Mouse (Mus musculus) thymus, adult 2 months (tissue): ENCODE data around the gene Lmna. TPM values are rescaled to one million over a fixed set of nuclear protein-coding genes. Genes with fewer than 3 reads are reported as not detected.
A peak's percentile ranks its signal among the peaks of the same experiment; 100 is the strongest.

Source experiments
- DNase-seq: peaks from one replicate; pipeline ENCODE4 v3.0.0; 2021
- H3K27ac ChIP-seq: fragments of 200-500 bp; 2 replicates; pipeline ENCODE4 v1.5.1; 2012; ENCODE audit warnings: low read length, control low read depth; ENCODE audit not compliant: control insufficient read depth, insufficient read depth
- H3K27me3 ChIP-seq: fragments of 200-500 bp; 2 replicates; pipeline ENCODE4 v1.6.1; 2012; ENCODE audit warnings: mild to moderate bottlenecking, low read length, moderate library complexity, mixed read lengths; ENCODE audit not compliant: control insufficient read depth, insufficient read depth
- H3K36me3 ChIP-seq: fragments of 200-500 bp; 2 replicates; pipeline ENCODE4 v1.6.1; 2012; ENCODE audit warnings: mild to moderate bottlenecking, low read length, moderate library complexity; ENCODE audit not compliant: control insufficient read depth, insufficient read depth
- H3K4me1 ChIP-seq: fragments of 200-500 bp; replicated peaks from 2 replicates; pipeline ENCODE4 v1.6.1; 2012; ENCODE audit warnings: low read length; ENCODE audit not compliant: control insufficient read depth, insufficient read depth
- H3K4me3 ChIP-seq: fragments of 200-500 bp; 2 replicates; pipeline ENCODE4 v1.5.1; 2012; ENCODE audit warnings: mild to moderate bottlenecking, low read length, control low read depth, moderate library complexity; ENCODE audit not compliant: control insufficient read depth, insufficient read depth
- CTCF ChIP-seq: fragments of 200-500 bp; IDR thresholded peaks from 2 replicates; pipeline ENCODE4 v1.5.1; 2012; ENCODE audit warnings: mild to moderate bottlenecking, control low read depth, low read length, moderate library complexity, borderline replicate concordance; ENCODE audit not compliant: control insufficient read depth, poor library complexity, insufficient read depth; ENCODE audit errors: extremely low read depth
- POLR2A ChIP-seq: fragments of 200-500 bp; IDR thresholded peaks from 2 replicates; pipeline ENCODE4 v1.6.1; 2012; ENCODE audit warnings: mild to moderate bottlenecking, low read length, control low read depth, moderate library complexity; ENCODE audit not compliant: control insufficient read depth, poor library complexity, insufficient read depth; ENCODE audit errors: extremely low read depth
- WGBS: fragments of 180-500 bp; shearing (Covaris S2); methylation state at CpG from one replicate; pipeline ENCODE4 v1.1.7; 2018; 5-methylcytosine and 5-hydroxymethylcytosine counted together
- polyA plus RNA-seq: library from polyadenylated mRNA; depleted of rRNA; stranded (reverse); fragments of >200 nt; gene quantifications from 2 replicates; pipeline ENCODE4 v1.2.3, GENCODE M21; 2012; rRNA removed

Gene Lmna
- polyA plus RNA-seq = 59.3 and 61.1 TPM in 2 replicates

GRCm38 (mm10) chr3:88509692-88510420, at the start of gene Lmna:
Gene Lmna (minus strand): TSS chr3:88509956.
- H3K4me1 ChIP-seq = peaks cover 64% of the 10 kb centered on the region
- DNase-seq = peak; percentile 94
- no peaks in the 10 kb centered on the region for H3K36me3 ChIP-seq
- TF ChIP-seq POLR2A (peak; percentile 65), CTCF (no peak; the same call in 1 of the 2 replicates)
- peak within 1 kb of the TSS; percentile 83 for H3K27ac ChIP-seq
- no peaks in the 10 kb centered on the region for H3K27me3 ChIP-seq
- H3K4me3 ChIP-seq = peak within 1 kb of the TSS; percentile 38
- WGBS = under 1% methylated on average over 31 of the region's 31 CpGs

- H3K36me3 ChIP-seq = peaks cover 19% of the 10 kb centered on the region
- no peak overlapping the region for H3K4me3 ChIP-seq
- no peak overlapping the region for H3K27ac ChIP-seq
- no peak for DNase-seq
- TF ChIP-seq POLR2A (no peak), CTCF (no peak)
- no peaks in the 10 kb centered on the region for H3K27me3 ChIP-seq
- peaks cover 9% of the 10 kb centered on the region for H3K4me1 ChIP-seq
- WGBS = 95% methylated on average over 8 of the region's 8 CpGs
Measured at GRCm38 (mm10) chr3:88556616-88557015, 46.9 kb upstream of the Lmna start.

GRCm38 (mm10) chr3:88555731-88556130, 46.0 kb upstream of the Lmna start:
- 96% methylated on average over 6 of the region's 6 CpGs for WGBS
- no peak overlapping the region for H3K4me3 ChIP-seq
- H3K4me1 ChIP-seq = peaks cover 12% of the 10 kb centered on the region
- no peaks in the 10 kb centered on the region for H3K27me3 ChIP-seq
- peaks cover 16% of the 10 kb centered on the region for H3K36me3 ChIP-seq
- no peak for DNase-seq
- H3K27ac ChIP-seq = no peak overlapping the region
- TF ChIP-seq CTCF = no peak
- no peak for TF ChIP-seq POLR2A

- Histone ChIP-seq H3K4me1 (peaks cover 12% of the 10 kb centered on the region), H3K36me3 (peaks cover 10% of the 10 kb centered on the region), H3K27me3 (no peaks in the 10 kb centered on the region), H3K27ac (no peak overlapping the region), H3K4me3 (no peak overlapping the region)
- TF ChIP-seq POLR2A = no peak
- TF ChIP-seq CTCF = no peak
- no peak for DNase-seq
- WGBS = 94% methylated on average over 5 of the region's 5 CpGs
Measured at GRCm38 (mm10) chr3:88555069-88555605, 45.4 kb upstream of the Lmna start.

GRCm38 (mm10) chr3:88553880-88554586, 44.3 kb upstream of the Lmna start:
- under 1% methylated on average over 40 of the region's 41 CpGs for WGBS
- Histone ChIP-seq H3K36me3 (no peaks in the 10 kb centered on the region; the same call in 1 of the 2 replicates), H3K4me1 (peaks cover 12% of the 10 kb centered on the region), H3K4me3 (peak overlapping the region; percentile 92), H3K27me3 (no peaks in the 10 kb centered on the region), H3K27ac (peak overlapping the region; percentile 9; the same call in 1 of the 2 replicates)
- peak; percentile 80 for DNase-seq
- TF ChIP-seq CTCF (no peak), POLR2A (0 out of 2 replicates have a peak, but pooled peaks have one; percentile 13)

- no peaks in the 10 kb centered on the region; the same call in 1 of the 2 replicates for H3K36me3 ChIP-seq
- WGBS = under 1% methylated on average over 36 of the region's 37 CpGs
- no peaks in the 10 kb centered on the region for H3K27me3 ChIP-seq
- H3K27ac ChIP-seq = peak within 1 kb of the TSS; percentile 73
- peak within 1 kb of the TSS; percentile 92 for H3K4me3 ChIP-seq
- TF ChIP-seq POLR2A (peak; percentile 38; the same call in 1 of the 2 replicates), CTCF (peak; percentile 92)
- peak; percentile 92 for DNase-seq
- peaks cover 12% of the 10 kb centered on the region for H3K4me1 ChIP-seq
Measured at GRCm38 (mm10) chr3:88553525-88553879, 43.7 kb upstream of the Lmna start, which contains the start of gene Ubqln4. Gene Ubqln4 (plus strand): TSS chr3:88553758.
